Comparison of ENCODE assay signal across 9 mouse cellular contexts in the genomic region with DNA sequence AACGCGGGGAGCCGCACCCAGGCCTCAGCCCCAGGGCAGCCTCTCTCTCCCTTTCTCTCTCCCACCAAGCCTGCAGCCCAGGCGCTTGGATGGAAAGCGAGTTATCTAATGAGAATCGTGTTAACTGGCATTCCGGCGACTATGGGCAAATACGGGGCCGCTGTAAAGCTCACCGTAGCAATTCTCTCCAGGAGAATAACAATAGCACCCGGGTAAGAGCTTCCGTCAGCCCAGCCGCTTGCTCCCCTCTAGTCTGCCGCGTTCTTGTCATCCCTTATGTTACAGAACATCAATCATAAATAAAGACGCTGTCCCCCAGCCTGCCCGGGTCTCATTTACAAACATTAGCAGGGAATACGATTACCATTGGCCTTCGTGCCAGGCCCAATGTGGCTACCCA. TPM values are rescaled to one million over a fixed set of nuclear protein-coding genes. Genes with fewer than 3 reads are reported as not detected.
DNase-seq lines count a peak whose midpoint lies in the region; ATAC-seq and TF ChIP-seq lines count a peak whose summit lies in the region.
"Had no signal": no experiment of that assay in that cellular context is flagged by ENCODE, and none has a peak within 500 bp of the region (broad histone marks: within the 10 kb centered on the region; RNA-seq: fewer than 3 reads in every experiment).

No protein-coding gene starts in this region.

- peak overlapping the region; percentile 62; the same call in 1 of the 2 replicates for H3K4me3 ChIP-seq in layer of hippocampus, adult 2 months
- H3K4me3 ChIP-seq in forebrain, embryonic 12.5 days (replicated peaks), result peak overlapping the region; percentile 88
- H3K4me3 ChIP-seq in intestine, embryonic 16.5 days (ENCODE audit: low read length), result peak overlapping the region; percentile 82
- H3K4me3 ChIP-seq in neural tube, embryonic 14.5 days (ENCODE audit: low read depth, low read length), result peak overlapping the region; percentile 70

- H3K27ac ChIP-seq in layer of hippocampus, adult 2 months, result peak overlapping the region; percentile 28; the same call in 1 of the 2 replicates
- peak overlapping the region; percentile 94 for H3K27ac ChIP-seq in forebrain, embryonic 12.5 days
- no peak overlapping the region for H3K27ac ChIP-seq in intestine, embryonic 16.5 days (ENCODE audit: low read length)
- peak overlapping the region; percentile 94 for H3K27ac ChIP-seq in neural tube, embryonic 14.5 days (ENCODE audit: low read depth, low read length)

- DNase-seq in layer of hippocampus, adult 2 months (ENCODE audit: low spot score in 2 of 2), result no peak
- no peak for DNase-seq in layer of hippocampus, postnatal 10 days (ENCODE audit: low spot score in 2 of 2)
- no peak for DNase-seq in frontal cortex, postnatal 10 days (ENCODE audit: low spot score in 2 of 2)
- no peak for DNase-seq in layer of hippocampus, adult 11-12 months (ENCODE audit: low spot score)
- no peak for DNase-seq in gastrocnemius, adult 18-20 months (ENCODE audit: low spot score)
- DNase-seq: heart, adult 11 months had no signal

- peaks cover 46% of the 10 kb centered on the region for H3K4me1 ChIP-seq in forebrain, embryonic 12.5 days
- peaks cover 21% of the 10 kb centered on the region for H3K4me1 ChIP-seq in intestine, embryonic 16.5 days (ENCODE audit: control insufficient read depth, insufficient read depth, low read length)
- peaks cover 25% of the 10 kb centered on the region; the same call in 1 of the 2 replicates for H3K4me1 ChIP-seq in neural tube, embryonic 14.5 days (ENCODE audit: control insufficient read depth, insufficient read depth, low read length)

- peak overlapping the region; percentile 89 for H3K4me2 ChIP-seq in forebrain, embryonic 12.5 days
- H3K4me2 ChIP-seq in intestine, embryonic 16.5 days (ENCODE audit: low read depth, low read length), result peak overlapping the region; percentile 77; the same call in 1 of the 2 replicates
- peak overlapping the region; percentile 80 for H3K4me2 ChIP-seq in neural tube, embryonic 14.5 days (ENCODE audit: low read depth, low read length)

- no peak for ATAC-seq in forebrain, embryonic 12.5 days (ENCODE audit: low FRiP score)
- ATAC-seq in intestine, embryonic 16.5 days, result no peak
- ATAC-seq in neural tube, embryonic 14.5 days (ENCODE audit: low read depth), result no peak

- no peaks in the 10 kb centered on the region for H3K9me3 ChIP-seq in forebrain, embryonic 12.5 days
- H3K9me3 ChIP-seq in intestine, embryonic 16.5 days (ENCODE audit: control insufficient read depth, low read length), result no peaks in the 10 kb centered on the region
- no peaks in the 10 kb centered on the region for H3K9me3 ChIP-seq in neural tube, embryonic 14.5 days (ENCODE audit: control insufficient read depth, low read length)

- no peaks in the 10 kb centered on the region for H3K36me3 ChIP-seq in forebrain, embryonic 12.5 days (replicated peaks)
- no peaks in the 10 kb centered on the region for H3K36me3 ChIP-seq in intestine, embryonic 16.5 days (ENCODE audit: control insufficient read depth, insufficient read depth, low read length)
- no peaks in the 10 kb centered on the region for H3K36me3 ChIP-seq in neural tube, embryonic 14.5 days (ENCODE audit: control insufficient read depth, insufficient read depth, low read length)

- peaks cover 23% of the 10 kb centered on the region for H3K27me3 ChIP-seq in forebrain, embryonic 12.5 days
- H3K27me3 ChIP-seq in intestine, embryonic 16.5 days (replicated peaks; ENCODE audit: control insufficient read depth, insufficient read depth, low read length), result peaks cover 21% of the 10 kb centered on the region
- 0 out of 2 replicates have a peak, but pooled peaks cover 2% of the 10 kb centered on the region for H3K27me3 ChIP-seq in neural tube, embryonic 14.5 days (ENCODE audit: control insufficient read depth, insufficient read depth, low read length)

- peak overlapping the region; percentile 84 for H3K9ac ChIP-seq in forebrain, embryonic 12.5 days
- 0 out of 2 replicates have a peak overlapping the region, but pooled peaks have one; percentile 35 for H3K9ac ChIP-seq in intestine, embryonic 16.5 days (ENCODE audit: low read depth, low read length)
- peak overlapping the region; percentile 74 for H3K9ac ChIP-seq in neural tube, embryonic 14.5 days (replicated peaks; ENCODE audit: low read depth, low read length)

- no peak for TF ChIP-seq CTCF in layer of hippocampus, adult 2 months (conservative IDR thresholded peaks at IDR 0.05)

- WGBS in forebrain, embryonic 12.5 days, result 1% methylated on average over 20 of the region's 20 CpGs
- WGBS in intestine, embryonic 16.5 days, result 7% methylated on average over 20 of the region's 20 CpGs
- 0% methylated on average over 20 of the region's 20 CpGs for WGBS in neural tube, embryonic 14.5 days

RNA-seq across cellular contexts. Expression of a gene that starts 1.6 kb away (rescaled TPM):
- total RNA-seq in layer of hippocampus, adult 2 months (2021), result 10 to 100 TPM; 30.0 to 30.9 TPM
- total RNA-seq in layer of hippocampus, postnatal 10 days (2021), result 10 to 100 TPM; 35.5 to 40.1 TPM
- polyA plus RNA-seq in forebrain, embryonic 12.5 days (2016; fragmentation: Nextera tagmentation; extraction: Ambion mirVana), result 13.7 and 14.0 TPM in 2 replicates
- polyA plus RNA-seq in intestine, embryonic 16.5 days (2015; fragmentation: Nextera tagmentation; extraction: Ambion mirVana), result 4.3 and 4.8 TPM in 2 replicates
- polyA plus RNA-seq in neural tube, embryonic 14.5 days (2014; fragmentation: Nextera tagmentation; extraction: Ambion mirVana), result 25.6 and 31.3 TPM in 2 replicates
- 1 to 10 TPM; 4.4 to 4.7 TPM for total RNA-seq in gastrocnemius, adult 18-20 months (2021)

RNA-seq across cellular contexts. Expression of a gene that starts 52.5 kb away (rescaled TPM):
- total RNA-seq in layer of hippocampus, adult 2 months (2021), result under 1 TPM in 1 of 2 experiments, not detected in 1; 0.88 TPM
- total RNA-seq in layer of hippocampus, postnatal 10 days (2021), result not detected
- polyA plus RNA-seq in forebrain, embryonic 12.5 days (2016; fragmentation: Nextera tagmentation; extraction: Ambion mirVana), result 1.5 and 2.5 TPM in 2 replicates
- polyA plus RNA-seq in intestine, embryonic 16.5 days (2015; fragmentation: Nextera tagmentation; extraction: Ambion mirVana), result 0.87 and 1.9 TPM in 2 replicates
- polyA plus RNA-seq in neural tube, embryonic 14.5 days (2014; fragmentation: Nextera tagmentation; extraction: Ambion mirVana), result 0.86 TPM in 1 of 2 replicates, not detected in the other
- 1,000 to 10,000 TPM; 1,098 to 1,338 TPM for total RNA-seq in gastrocnemius, adult 18-20 months (2021)

Comparison
In these comparisons a context has a peak if more than half of its experiments do, and no peak if none do; other contexts are left out.
1. RNA of a gene that starts 1.6 kb away (total RNA-seq): 35.5 to 40.1 TPM in layer of hippocampus, postnatal 10 days and 30.0 to 30.9 TPM in layer of hippocampus, adult 2 months; 4.4 to 4.7 TPM in gastrocnemius, adult 18-20 months; every median in the first group is over 4 times any median in the second.
2. RNA of a gene that starts 52.5 kb away (total RNA-seq): 1,098 to 1,338 TPM in gastrocnemius, adult 18-20 months; 0.88 TPM in layer of hippocampus, adult 2 months and not detected in layer of hippocampus, postnatal 10 days; every median in the first group is over 100 times any median in the second.
3. Peak in every context shown above with its lines, with median percentiles within 50 percentile points of each other: H3K4me3 ChIP-seq, H3K4me2 ChIP-seq and H3K9ac ChIP-seq.